Mouse (Mus musculus) liver, adult 2 months (tissue): ENCODE measurements around the gene Grin1. TPM values are rescaled to one million over a fixed set of nuclear protein-coding genes. Genes with fewer than 3 reads are reported as not detected.

Source experiments
- DNase-seq: peaks from one replicate; pipeline ENCODE4 v3.0.0-alpha.2; 2011; ENCODE audit warnings: low read depth, low spot score; ENCODE audit errors: extremely low read depth
- H3K27ac ChIP-seq: fragments of 200-500 bp; replicated peaks from 2 replicates; pipeline ENCODE4 v1.5.1; 2012; ENCODE audit warnings: low read depth, mild to moderate bottlenecking, control low read depth, inconsistent platforms, low read length; ENCODE audit not compliant: insufficient read depth
- H3K27me3 ChIP-seq: fragments of 200-500 bp; 2 replicates; pipeline ENCODE4 v1.6.1; 2012; ENCODE audit warnings: mild to moderate bottlenecking, moderate library complexity, low read length, inconsistent platforms; ENCODE audit not compliant: control insufficient read depth, insufficient read depth
- H3K36me3 ChIP-seq: fragments of 200-500 bp; 2 replicates; pipeline ENCODE4 v1.6.1; 2012; ENCODE audit warnings: low read length, inconsistent platforms; ENCODE audit not compliant: control insufficient read depth, insufficient read depth
- H3K4me1 ChIP-seq: fragments of 200-500 bp; 2 replicates; pipeline ENCODE4 v1.6.1; 2011; ENCODE audit warnings: low read length; ENCODE audit not compliant: control insufficient read depth, insufficient read depth
- H3K4me3 ChIP-seq: fragments of 200-500 bp; 2 replicates; pipeline ENCODE4 v1.5.1; 2011; ENCODE audit warnings: low read depth, mild to moderate bottlenecking, control low read depth, low read length, moderate library complexity; ENCODE audit not compliant: insufficient read depth
- H3K79me2 ChIP-seq: fragments of 200-500 bp; 2 replicates; pipeline ENCODE4 v1.6.1; 2012; ENCODE audit warnings: inconsistent platforms, mild to moderate bottlenecking, low read length, moderate library complexity; ENCODE audit not compliant: control insufficient read depth, insufficient read depth
- H3K9ac ChIP-seq: fragments of 200-500 bp; 2 replicates; pipeline ENCODE4 v1.6.1; 2012; ENCODE audit warnings: low read depth, mild to moderate bottlenecking, control low read depth, inconsistent platforms, low read length
- CTCF ChIP-seq: fragments of 200-500 bp; IDR thresholded peaks from 2 replicates; pipeline ENCODE4 v1.5.1; 2011; ENCODE audit warnings: low read depth, low read length, control low read depth
- POLR2A ChIP-seq: fragments of 200-500 bp; IDR thresholded peaks from 2 replicates; pipeline ENCODE4 v1.6.1; 2011; ENCODE audit warnings: low read length, control low read depth; ENCODE audit not compliant: insufficient read depth; ENCODE audit errors: extremely low read depth
- WGBS: fragments of 180-500 bp; shearing (Covaris S2); methylation state at CpG from one replicate; pipeline ENCODE4 v1.1.7; 2018; 5-methylcytosine and 5-hydroxymethylcytosine counted together
- polyA plus RNA-seq: library from polyadenylated mRNA; depleted of rRNA; stranded (reverse); fragments of >200 nt; gene quantifications from 2 replicates; pipeline ENCODE4 v1.2.3, GENCODE M21; 2012; rRNA removed
- total RNA-seq: library from RNA; depleted of rRNA; stranded (reverse); fragments of >200 nt; gene quantifications from 2 replicates; pipeline ENCODE4 v1.2.3, GENCODE M21; 2014; rRNA removed

Gene Grin1
- total and polyA plus RNA-seq, 2 experiments, result not detected

DNA sequence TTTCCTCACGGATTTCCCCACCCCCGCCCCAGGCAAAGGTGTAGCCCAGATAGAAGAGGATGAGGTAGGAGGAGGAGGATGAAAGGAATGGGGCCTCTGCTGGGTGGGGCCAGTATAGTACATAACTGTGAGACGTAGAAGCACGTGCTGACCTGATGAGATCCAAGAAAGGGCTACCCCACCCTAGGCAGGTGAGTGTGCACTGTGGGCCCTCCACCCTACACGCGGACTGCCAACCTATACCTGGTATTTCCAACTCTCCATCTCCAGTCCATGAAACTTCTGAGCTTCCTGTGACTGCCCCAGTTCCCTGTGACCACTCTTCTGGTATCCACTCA lies 77.6 kb downstream of the Grin1 start:
- Histone ChIP-seq H3K4me1 (peaks cover 4% of the 10 kb centered on the region; the same call in 1 of the 2 replicates), H3K79me2 (no peaks in the 10 kb centered on the region; the same call in 1 of the 2 replicates), H3K36me3 (no peaks in the 10 kb centered on the region), H3K27me3 (0 out of 2 replicates have a peak, but pooled peaks cover 7% of the 10 kb centered on the region), H3K27ac (no peak overlapping the region), H3K4me3 (no peak overlapping the region), H3K9ac (no peak overlapping the region)
- no peak for DNase-seq
- 17% methylated on average over 6 of the region's 6 CpGs for WGBS
- TF ChIP-seq POLR2A (no peak), CTCF (no peak)

Other genes with a start within 250 kb of the Grin1 start
Only the 30 nearest of the 35 such genes appear.
- gene Nrarp, start 138.4 kb downstream of the Grin1 start, total RNA-seq, result 0.74 and 2.1 TPM in 2 replicates
- 1.5 and 1.6 TPM in 2 replicates for gene Nrarp, start 138.4 kb downstream of the Grin1 start, polyA plus RNA-seq
- 4.6 TPM in 2 replicates for gene Tor4a, start 122.3 kb downstream of the Grin1 start, total RNA-seq
- gene Tor4a, start 122.3 kb downstream of the Grin1 start, polyA plus RNA-seq, result 4.3 and 7.0 TPM in 2 replicates
- 18.4 and 19.1 TPM in 2 replicates for gene Nelfb, start 107.7 kb downstream of the Grin1 start, total RNA-seq
- gene Nelfb, start 107.7 kb downstream of the Grin1 start, polyA plus RNA-seq, result 22.4 and 27.5 TPM in 2 replicates
- not detected in 2 replicates for gene Stpg3, start 104.5 kb downstream of the Grin1 start, total RNA-seq
- gene Stpg3, start 104.5 kb downstream of the Grin1 start, polyA plus RNA-seq, result not detected in 2 replicates
- gene Fam166a, start 100.4 kb downstream of the Grin1 start, total RNA-seq, result not detected in 2 replicates
- gene Fam166a, start 100.4 kb downstream of the Grin1 start, polyA plus RNA-seq, result 0.07 TPM in 1 of 2 replicates, not detected in the other
- gene Tubb4b, start 94.5 kb downstream of the Grin1 start, total RNA-seq, result 80.5 and 129 TPM in 2 replicates
- gene Tubb4b, start 94.5 kb downstream of the Grin1 start, polyA plus RNA-seq, result 253 and 254 TPM in 2 replicates
- not detected in 2 replicates for gene Slc34a3, start 84.8 kb downstream of the Grin1 start, total RNA-seq
- not detected in 2 replicates for gene Slc34a3, start 84.8 kb downstream of the Grin1 start, polyA plus RNA-seq
- not detected in 2 replicates for gene Rnf224, start 82.4 kb downstream of the Grin1 start, total RNA-seq
- not detected in 2 replicates for gene Rnf224, start 82.4 kb downstream of the Grin1 start, polyA plus RNA-seq
- gene Rnf208, start 76.9 kb downstream of the Grin1 start, total RNA-seq, result not detected in 2 replicates
- 0.27 and 0.48 TPM in 2 replicates for gene Rnf208, start 76.9 kb downstream of the Grin1 start, polyA plus RNA-seq
- not detected in 2 replicates for gene Cysrt1, start 76.7 kb downstream of the Grin1 start, total RNA-seq
- gene Cysrt1, start 76.7 kb downstream of the Grin1 start, polyA plus RNA-seq, result 0.17 TPM in 1 of 2 replicates, not detected in the other
- gene AL732309.1, start 72.3 kb downstream of the Grin1 start, total RNA-seq, result 2.2 and 3.4 TPM in 2 replicates
- gene AL732309.1, start 72.3 kb downstream of the Grin1 start, polyA plus RNA-seq, result 4.0 and 7.3 TPM in 2 replicates
- 13.8 and 14.5 TPM in 2 replicates for gene Tmem203, start 63.7 kb downstream of the Grin1 start, total RNA-seq
- gene Tmem203, start 63.7 kb downstream of the Grin1 start, polyA plus RNA-seq, result 38.5 and 43.7 TPM in 2 replicates
- gene Tprn, start 56.6 kb downstream of the Grin1 start, total RNA-seq, result 0.55 and 2.6 TPM in 2 replicates
- gene Tprn, start 56.6 kb downstream of the Grin1 start, polyA plus RNA-seq, result 4.2 and 4.3 TPM in 2 replicates
- gene Ssna1, start 46.7 kb downstream of the Grin1 start, total RNA-seq, result 12.7 and 17.6 TPM in 2 replicates
- 23.0 and 25.5 TPM in 2 replicates for gene Ssna1, start 46.7 kb downstream of the Grin1 start, polyA plus RNA-seq
- 24.0 and 24.6 TPM in 2 replicates for gene Anapc2, start 46.7 kb downstream of the Grin1 start, total RNA-seq
- 45.8 and 52.1 TPM in 2 replicates for gene Anapc2, start 46.7 kb downstream of the Grin1 start, polyA plus RNA-seq
- gene Tmem210, start 31.0 kb downstream of the Grin1 start, total RNA-seq, result not detected in 2 replicates
- gene Tmem210, start 31.0 kb downstream of the Grin1 start, polyA plus RNA-seq, result not detected in 2 replicates
- gene Lrrc26, start 29.3 kb downstream of the Grin1 start, total RNA-seq, result not detected in 2 replicates
- 0.07 and 0.10 TPM in 2 replicates for gene Lrrc26, start 29.3 kb downstream of the Grin1 start, polyA plus RNA-seq
- 17.3 and 19.5 TPM in 2 replicates for gene Man1b1, start 13.2 kb upstream of the Grin1 start, total RNA-seq
- gene Man1b1, start 13.2 kb upstream of the Grin1 start, polyA plus RNA-seq, result 8.1 TPM in 2 replicates
- 26.9 and 30.1 TPM in 2 replicates for gene Dpp7, start 37.2 kb upstream of the Grin1 start, total RNA-seq
- gene Dpp7, start 37.2 kb upstream of the Grin1 start, polyA plus RNA-seq, result 28.6 and 45.1 TPM in 2 replicates
- 3.3 and 5.4 TPM in 2 replicates for gene Uap1l1, start 46.5 kb upstream of the Grin1 start, total RNA-seq
- 3.0 and 8.1 TPM in 2 replicates for gene Uap1l1, start 46.5 kb upstream of the Grin1 start, polyA plus RNA-seq
- 0.47 TPM in 1 of 2 replicates, not detected in the other for gene Sapcd2, start 53.1 kb upstream of the Grin1 start, total RNA-seq
- gene Sapcd2, start 53.1 kb upstream of the Grin1 start, polyA plus RNA-seq, result not detected in 2 replicates
- 0.87 and 0.92 TPM in 2 replicates for gene Entpd2, start 76.7 kb upstream of the Grin1 start, total RNA-seq
- gene Entpd2, start 76.7 kb upstream of the Grin1 start, polyA plus RNA-seq, result 5.6 and 9.7 TPM in 2 replicates
- 1.7 and 3.6 TPM in 2 replicates for gene Npdc1, start 80.2 kb upstream of the Grin1 start, total RNA-seq
- 8.4 and 8.9 TPM in 2 replicates for gene Npdc1, start 80.2 kb upstream of the Grin1 start, polyA plus RNA-seq
- gene Fut7, start 104.1 kb upstream of the Grin1 start, total RNA-seq, result 0.13 TPM in 1 of 2 replicates, not detected in the other
- 0.07 and 0.21 TPM in 2 replicates for gene Fut7, start 104.1 kb upstream of the Grin1 start, polyA plus RNA-seq
- 11.1 and 13.4 TPM in 2 replicates for gene Abca2, start 109.5 kb upstream of the Grin1 start, total RNA-seq
- 40.9 and 48.7 TPM in 2 replicates for gene Abca2, start 109.5 kb upstream of the Grin1 start, polyA plus RNA-seq
- 0.18 and 0.54 TPM in 2 replicates for gene Clic3, start 137.7 kb upstream of the Grin1 start, total RNA-seq
- 6.2 and 9.2 TPM in 2 replicates for gene Clic3, start 137.7 kb upstream of the Grin1 start, polyA plus RNA-seq
- gene Paxx, start 141.9 kb upstream of the Grin1 start, total RNA-seq, result 30.6 and 36.8 TPM in 2 replicates
- gene Paxx, start 141.9 kb upstream of the Grin1 start, polyA plus RNA-seq, result 173 and 181 TPM in 2 replicates
- gene Ptgds, start 150.9 kb upstream of the Grin1 start, total RNA-seq, result 7.7 and 8.9 TPM in 2 replicates
- gene Ptgds, start 150.9 kb upstream of the Grin1 start, polyA plus RNA-seq, result 18.7 and 40.2 TPM in 2 replicates
- gene Lcn12, start 174.7 kb upstream of the Grin1 start, total RNA-seq, result 0.40 TPM in 1 of 2 replicates, not detected in the other
- gene Lcn12, start 174.7 kb upstream of the Grin1 start, polyA plus RNA-seq, result 0.25 and 0.27 TPM in 2 replicates
- 18.6 and 24.0 TPM in 2 replicates for gene Fbxw5, start 181.6 kb upstream of the Grin1 start, total RNA-seq
- gene Fbxw5, start 181.6 kb upstream of the Grin1 start, polyA plus RNA-seq, result 18.8 and 19.4 TPM in 2 replicates